Mouse (Mus musculus) midbrain, embryonic 13.5 days (tissue): Measurements from ENCODE around the gene Lrrc1. TPM values are rescaled to one million over a fixed set of nuclear protein-coding genes. Genes with fewer than 3 reads are reported as not detected.

ENCODE experiments used
- ATAC-seq: fragments of 200-750 bp; cut with Nextera tagmentation; 2 replicates; pipeline ENCODE4 v1.8.0; 2017; ENCODE audit warnings: mild to moderate bottlenecking, moderate TSS enrichment, moderate library complexity
- H3K27ac ChIP-seq: fragments of 300-500 bp; sonication (generic); 2 replicates; pipeline ENCODE4 v1.5.1; 2015; ENCODE audit warnings: inconsistent platforms, mild to moderate bottlenecking, moderate library complexity
- H3K27me3 ChIP-seq: fragments of 300-500 bp; sonication (generic); 2 replicates; pipeline ENCODE4 v1.6.1; 2015; ENCODE audit warnings: mild to moderate bottlenecking, inconsistent platforms
- H3K36me3 ChIP-seq: fragments of 300-500 bp; sonication (generic); 2 replicates; pipeline ENCODE4 v1.6.1; 2015; ENCODE audit warnings: mild to moderate bottlenecking, inconsistent platforms
- H3K4me1 ChIP-seq: fragments of 300-500 bp; sonication (generic); replicated peaks from 2 replicates; pipeline ENCODE4 v1.6.1; 2015; ENCODE audit warnings: inconsistent platforms
- H3K4me2 ChIP-seq: fragments of 300-500 bp; sonication (generic); replicated peaks from 2 replicates; pipeline ENCODE4 v1.6.1; 2015; ENCODE audit warnings: moderate library complexity, mild to moderate bottlenecking, inconsistent platforms
- H3K4me3 ChIP-seq: fragments of 300-500 bp; sonication (generic); replicated peaks from 2 replicates; pipeline ENCODE4 v1.5.1; 2015; ENCODE audit warnings: mild to moderate bottlenecking, inconsistent platforms
- H3K9ac ChIP-seq: fragments of 300-500 bp; sonication (generic); replicated peaks from 2 replicates; pipeline ENCODE4 v1.6.1; 2015; ENCODE audit warnings: mild to moderate bottlenecking, inconsistent platforms
- H3K9me3 ChIP-seq: fragments of 300-500 bp; sonication (generic); 2 replicates; pipeline ENCODE4 v1.6.1; 2016; ENCODE audit warnings: mild to moderate bottlenecking, inconsistent platforms
- WGBS: fragments of 180-500 bp; shearing (Covaris S2); methylation state at CpG from one replicate; pipeline ENCODE4 v1.1.7; 2015; 5-methylcytosine and 5-hydroxymethylcytosine counted together
- polyA plus RNA-seq: library from polyadenylated mRNA; unstranded; fragments of >200 nt; fragmentation: Nextera tagmentation; extraction: Ambion mirVana; gene quantifications from 2 replicates; pipeline ENCODE4 v1.2.1, GENCODE M21; 2015

The Lrrc1 gene
- polyA plus RNA-seq, 1 experiment from 2014 or later, result 5.0 TPM

DNA sequence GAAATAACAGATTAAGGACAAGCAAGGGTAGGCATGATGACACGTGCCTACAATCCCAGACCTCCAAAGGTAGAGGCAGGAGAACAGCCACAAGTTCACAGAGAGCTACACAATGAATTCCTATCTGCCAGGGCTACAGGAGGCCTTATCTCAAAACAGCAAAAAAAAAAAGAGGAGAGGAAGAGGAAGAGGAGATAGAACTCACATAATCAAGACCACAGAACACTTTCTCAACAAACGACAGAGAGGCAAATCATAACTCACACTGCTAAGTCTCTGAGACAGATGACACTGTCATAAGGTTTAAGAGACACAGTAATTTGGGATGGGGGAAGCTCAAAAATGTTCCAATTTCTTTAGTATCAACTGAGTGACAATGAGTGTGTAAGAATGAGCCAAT is 25.5 kb downstream of the Lrrc1 start:
- Histone ChIP-seq H3K9ac (no peak overlapping the region), H3K27ac (no peak overlapping the region), H3K36me3 (no peaks in the 10 kb centered on the region), H3K4me1 (0 out of 2 replicates have a peak, but pooled peaks cover 3% of the 10 kb centered on the region), H3K4me3 (no peak overlapping the region), H3K27me3 (no peaks in the 10 kb centered on the region), H3K4me2 (no peak overlapping the region), H3K9me3 (no peaks in the 10 kb centered on the region)
- ATAC-seq, result no peak
- 90% methylated on average over 2 of the region's 2 CpGs for WGBS

DNA sequence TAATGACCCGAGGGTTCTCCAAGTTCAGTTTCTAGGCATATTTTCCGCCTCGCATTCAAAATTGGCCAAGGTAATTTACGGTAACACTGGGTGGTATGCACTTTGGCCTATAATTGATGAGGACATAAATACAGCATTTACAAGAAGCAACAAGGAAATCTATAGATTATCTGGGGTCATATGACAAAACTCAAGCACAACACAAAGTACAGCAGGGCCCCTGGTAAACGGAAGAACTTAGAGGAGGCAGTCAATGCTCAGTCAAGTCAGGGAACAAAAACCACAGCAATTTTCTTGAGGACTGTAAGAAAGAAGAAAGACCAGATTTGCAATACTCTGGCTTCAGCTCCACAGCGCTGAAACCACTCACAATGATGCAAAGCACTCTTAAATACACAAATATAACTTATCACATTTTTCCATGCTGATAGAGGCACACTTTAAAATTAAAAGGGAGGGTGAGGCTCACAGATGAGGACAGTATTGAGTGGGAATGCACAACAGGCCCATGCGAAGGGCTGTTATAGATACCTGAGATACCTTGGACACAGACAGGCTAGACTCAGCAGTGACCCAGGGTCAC is 27.8 kb downstream of the Lrrc1 start:
- Histone ChIP-seq H3K36me3 (no peaks in the 10 kb centered on the region), H3K4me2 (no peak overlapping the region), H3K27me3 (no peaks in the 10 kb centered on the region), H3K9ac (no peak overlapping the region), H3K4me3 (no peak overlapping the region), H3K9me3 (no peaks in the 10 kb centered on the region), H3K27ac (no peak overlapping the region), H3K4me1 (peaks cover 9% of the 10 kb centered on the region; the same call in 1 of the 2 replicates)
- 95% methylated on average over 7 of the region's 7 CpGs for WGBS
- no peak for ATAC-seq

DNA sequence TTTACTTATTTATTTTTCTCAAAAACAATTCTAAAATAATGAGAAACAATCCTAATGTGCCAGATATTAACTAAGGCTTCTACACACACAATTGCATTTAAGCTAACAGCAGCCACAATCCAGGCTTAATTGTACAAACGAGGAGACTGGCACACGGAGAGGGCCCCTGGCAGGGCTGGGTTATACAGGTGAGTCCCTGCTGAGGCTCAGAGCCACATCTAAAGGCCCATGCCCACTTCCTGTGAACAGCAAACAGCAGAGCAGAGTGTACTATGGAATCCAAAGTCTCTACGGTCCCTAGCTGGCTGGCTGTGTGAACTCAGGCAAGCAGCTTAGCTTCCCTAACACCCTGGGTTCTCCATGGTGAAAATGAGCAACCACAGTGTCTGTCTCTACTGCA is 30.8 kb downstream of the Lrrc1 start:
- WGBS, result 65% methylated on average over 3 of the region's 3 CpGs

DNA sequence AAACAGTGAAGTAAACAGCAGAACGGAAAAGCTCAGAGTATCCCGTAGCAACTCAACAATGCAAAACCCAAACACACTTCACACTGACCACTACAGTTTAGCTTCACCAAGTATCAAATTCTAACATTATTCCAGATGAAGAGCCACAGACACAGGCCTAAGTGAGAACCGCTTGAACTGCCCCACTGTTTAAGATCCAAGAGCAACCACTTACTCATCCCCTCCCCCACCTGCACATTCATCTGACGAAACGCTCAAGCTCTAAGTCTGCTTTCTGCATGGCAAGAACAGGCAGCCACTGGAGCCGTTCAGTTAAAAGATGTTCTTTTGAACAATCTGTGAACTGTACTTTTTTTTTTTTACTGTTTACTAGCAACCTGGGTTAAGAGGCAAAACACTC is 32.5 kb downstream of the Lrrc1 start:
- no peak for ATAC-seq
- Histone ChIP-seq H3K4me3 (no peak overlapping the region), H3K9ac (no peak overlapping the region), H3K36me3 (no peaks in the 10 kb centered on the region), H3K27ac (no peak overlapping the region), H3K27me3 (0 out of 2 replicates have a peak, but pooled peaks cover 3% of the 10 kb centered on the region), H3K9me3 (no peaks in the 10 kb centered on the region), H3K4me1 (peaks cover 12% of the 10 kb centered on the region), H3K4me2 (no peak overlapping the region)
- 40% methylated on average over 6 of the region's 6 CpGs for WGBS

More for the DNA sequence above, 30.8 kb downstream of the Lrrc1 start:
- Histone ChIP-seq H3K4me3 (no peak overlapping the region), H3K9me3 (no peaks in the 10 kb centered on the region), H3K27me3 (0 out of 2 replicates have a peak, but pooled peaks cover 3% of the 10 kb centered on the region), H3K27ac (no peak overlapping the region), H3K4me2 (no peak overlapping the region), H3K36me3 (no peaks in the 10 kb centered on the region), H3K9ac (no peak overlapping the region), H3K4me1 (peaks cover 9% of the 10 kb centered on the region; the same call in 1 of the 2 replicates)
- ATAC-seq, result no peak

DNA sequence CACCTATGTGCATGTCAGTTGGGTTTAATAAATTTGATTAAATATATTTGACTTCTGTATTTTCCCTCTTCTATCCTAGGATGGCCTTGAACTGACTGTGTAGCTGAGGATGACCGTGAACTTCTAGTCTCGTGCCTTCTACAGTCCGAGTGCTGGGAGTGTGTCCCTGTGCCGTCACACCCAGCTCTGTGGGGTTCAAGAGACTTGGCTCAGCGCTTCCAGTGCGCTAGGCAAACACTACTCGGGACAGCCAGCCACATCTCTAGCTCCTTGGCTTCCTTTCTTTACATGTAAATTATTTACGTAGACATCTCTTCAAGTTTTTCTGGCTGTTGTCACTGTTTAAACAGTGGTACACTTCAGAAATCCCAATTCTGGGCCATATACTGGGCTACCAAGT is 34.1 kb downstream of the Lrrc1 start:
- no peak overlapping the region for H3K27ac ChIP-seq
- no peak for ATAC-seq
- WGBS, result 81% methylated on average over 8 of the region's 8 CpGs
- H3K36me3 ChIP-seq, result no peaks in the 10 kb centered on the region
- H3K4me1 ChIP-seq, result peaks cover 12% of the 10 kb centered on the region
- no peak overlapping the region for H3K9ac ChIP-seq
- 0 out of 2 replicates have a peak, but pooled peaks cover 3% of the 10 kb centered on the region for H3K27me3 ChIP-seq
- no peaks in the 10 kb centered on the region for H3K9me3 ChIP-seq
- no peak overlapping the region for H3K4me3 ChIP-seq
- H3K4me2 ChIP-seq, result no peak overlapping the region

DNA sequence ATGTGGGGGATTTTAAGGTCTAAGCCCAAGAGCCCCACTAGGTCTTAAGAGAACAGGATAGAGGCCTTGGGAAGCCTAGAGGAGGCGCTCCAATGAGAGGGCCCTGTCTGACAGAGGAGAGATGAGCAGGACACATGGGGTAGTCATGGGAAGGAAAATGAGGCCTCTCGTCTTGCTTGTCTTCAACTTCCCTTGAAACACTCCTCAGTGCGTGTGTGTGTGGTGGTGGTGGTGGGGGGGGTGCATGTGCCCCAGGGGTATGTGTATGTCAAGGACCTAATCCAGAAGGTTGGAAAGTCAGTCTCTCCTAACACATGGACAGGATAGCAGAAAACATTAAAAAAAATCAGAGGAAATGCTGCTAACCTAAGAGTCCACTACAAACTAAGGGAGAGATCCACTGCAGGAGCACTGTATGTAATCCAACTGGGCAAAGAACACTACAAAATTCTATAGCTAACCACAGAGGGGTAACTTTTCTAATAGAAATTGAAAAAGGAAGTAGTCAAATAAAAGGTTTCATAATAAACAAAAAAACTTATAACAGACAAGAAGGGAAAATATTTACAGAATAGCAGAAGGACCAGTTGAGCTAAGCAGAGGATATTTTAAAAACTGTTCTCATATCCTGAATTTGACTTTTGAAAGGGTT is 36.8 kb downstream of the Lrrc1 start:
- 89% methylated on average over 3 of the region's 3 CpGs for WGBS
- H3K36me3 ChIP-seq, result no peaks in the 10 kb centered on the region

DNA sequence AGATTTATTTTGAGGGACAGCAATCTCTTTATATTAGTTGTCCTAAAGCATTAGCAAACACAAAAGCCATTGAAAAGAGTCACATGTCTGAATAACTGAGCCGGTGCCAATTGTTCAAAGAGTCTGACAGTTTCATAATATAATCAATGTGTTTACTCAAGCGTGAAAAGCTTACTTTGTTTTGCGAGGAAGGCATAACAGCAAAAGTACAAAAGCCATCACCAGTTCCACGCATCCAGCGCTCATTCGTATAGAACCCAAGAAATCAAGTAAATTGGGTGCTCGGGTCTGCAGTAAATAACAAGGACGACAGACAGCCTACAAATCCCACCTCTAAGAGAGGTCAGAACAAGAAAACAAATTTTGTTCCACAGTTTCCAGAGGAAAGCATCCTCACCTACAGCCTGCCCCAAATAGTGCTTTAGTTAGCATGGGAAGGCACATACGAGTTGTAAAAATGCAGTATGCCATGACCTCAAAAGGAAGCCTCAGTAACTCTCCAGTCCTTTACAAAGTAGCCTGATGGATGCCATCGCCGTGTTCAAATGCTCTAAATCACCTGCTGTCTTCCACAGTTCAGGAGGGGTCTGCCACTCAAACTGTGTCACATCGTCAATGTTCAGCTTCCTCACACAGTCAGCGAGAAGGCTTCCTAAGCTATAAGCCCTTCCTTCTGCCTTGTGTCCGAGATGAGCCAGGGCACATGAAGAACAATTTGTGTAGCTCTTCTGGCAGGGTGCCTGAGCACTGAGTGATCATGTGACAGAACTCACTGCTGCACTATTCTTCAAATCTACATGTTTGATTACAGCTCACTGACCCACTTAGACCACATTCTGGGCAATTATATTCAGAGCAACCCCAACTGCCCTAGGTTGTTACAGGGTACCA is 41.9 kb downstream of the Lrrc1 start:
- Histone ChIP-seq H3K27ac (0 out of 2 replicates have a peak overlapping the region, but pooled peaks have one; percentile 3), H3K9me3 (no peaks in the 10 kb centered on the region), H3K27me3 (peaks cover 26% of the 10 kb centered on the region), H3K4me1 (peaks cover 25% of the 10 kb centered on the region), H3K9ac (no peak overlapping the region), H3K4me2 (peak overlapping the region; percentile 28), H3K4me3 (no peak overlapping the region), H3K36me3 (no peaks in the 10 kb centered on the region)
- WGBS, result 6% methylated on average over 14 of the region's 14 CpGs
- peak; percentile 79 for ATAC-seq

More for the DNA sequence above, 36.8 kb downstream of the Lrrc1 start:
- H3K9ac ChIP-seq, result no peak overlapping the region
- peaks cover 6% of the 10 kb centered on the region; the same call in 1 of the 2 replicates for H3K27me3 ChIP-seq
- H3K4me3 ChIP-seq, result no peak overlapping the region
- no peak overlapping the region for H3K27ac ChIP-seq
- no peak overlapping the region for H3K4me2 ChIP-seq
- H3K4me1 ChIP-seq, result peaks cover 20% of the 10 kb centered on the region
- no peaks in the 10 kb centered on the region for H3K9me3 ChIP-seq
- ATAC-seq, result no peak

DNA sequence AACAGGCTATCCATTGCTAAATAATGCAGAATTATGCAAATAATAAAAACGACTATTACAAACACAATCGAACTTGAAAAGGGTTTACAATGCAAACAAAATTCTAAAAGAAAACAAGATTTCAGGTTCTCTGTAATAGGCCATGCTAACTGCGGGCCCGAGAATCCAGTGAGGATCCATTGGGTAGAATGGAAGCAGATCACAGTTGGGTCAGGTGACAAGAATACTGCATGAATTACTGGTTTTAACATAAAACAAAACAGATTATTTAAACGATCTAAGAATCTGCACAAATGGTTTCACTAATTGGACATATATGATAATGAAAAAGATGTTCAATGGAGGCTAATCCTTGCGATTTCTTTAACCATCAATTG is 42.5 kb downstream of the Lrrc1 start:
- H3K4me2 ChIP-seq, result peak overlapping the region; percentile 28; the same call in 1 of the 2 replicates
- H3K9me3 ChIP-seq, result no peaks in the 10 kb centered on the region
- ATAC-seq, result peak; percentile 46; the same call in 1 of the 2 replicates
- H3K27ac ChIP-seq, result no peak overlapping the region
- H3K36me3 ChIP-seq, result no peaks in the 10 kb centered on the region
- no peak overlapping the region for H3K9ac ChIP-seq
- WGBS, result 25% methylated on average over 6 of the region's 6 CpGs
- H3K4me3 ChIP-seq, result no peak overlapping the region
- H3K4me1 ChIP-seq, result peaks cover 30% of the 10 kb centered on the region
- H3K27me3 ChIP-seq, result peaks cover 26% of the 10 kb centered on the region

DNA sequence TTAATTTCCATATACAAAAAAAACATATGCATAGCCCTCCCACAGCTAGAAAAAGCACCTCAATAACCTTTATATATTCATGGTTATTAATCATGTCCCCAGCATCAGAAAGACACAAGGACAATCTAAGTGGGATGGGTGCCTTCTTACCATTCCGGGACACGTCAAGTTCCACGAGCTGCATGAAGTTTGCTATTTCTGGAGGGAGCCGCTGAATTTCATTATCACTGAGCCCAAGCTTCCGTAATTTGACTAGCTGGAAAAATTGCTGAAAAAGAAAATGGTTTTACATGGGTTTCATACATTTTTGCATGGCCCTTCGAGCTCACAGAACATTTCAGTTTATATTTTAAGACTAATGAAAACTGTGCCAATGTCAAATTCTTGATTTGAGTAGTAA is 45.6 kb downstream of the Lrrc1 start:
- no peak for ATAC-seq
- H3K9ac ChIP-seq, result no peak overlapping the region
- H3K27ac ChIP-seq, result no peak overlapping the region
- peaks cover 45% of the 10 kb centered on the region for H3K4me1 ChIP-seq
- H3K4me3 ChIP-seq, result no peak overlapping the region
- peaks cover 32% of the 10 kb centered on the region for H3K27me3 ChIP-seq
- WGBS, result 90% methylated on average over 6 of the region's 6 CpGs
- no peaks in the 10 kb centered on the region for H3K9me3 ChIP-seq
- no peak overlapping the region for H3K4me2 ChIP-seq
- H3K36me3 ChIP-seq, result no peaks in the 10 kb centered on the region

DNA sequence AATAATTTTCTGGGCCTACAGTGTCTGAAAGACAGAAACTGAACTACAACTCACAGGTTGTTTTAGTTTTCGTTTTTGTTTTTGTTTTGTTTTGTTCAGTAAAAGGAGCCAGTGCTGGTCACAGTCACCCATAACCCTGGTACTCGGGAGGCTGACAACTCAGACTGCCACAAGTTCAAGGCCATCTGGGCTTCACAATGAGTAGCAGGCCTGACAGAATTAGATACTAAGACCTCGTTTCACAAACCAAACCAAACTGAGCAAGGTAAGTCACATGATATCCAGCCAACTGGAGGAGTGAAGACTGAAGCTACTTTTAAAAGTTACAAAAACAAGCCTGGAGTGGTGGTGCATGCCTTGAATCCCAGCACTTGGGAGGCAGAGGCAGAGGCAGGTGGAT is 46.3 kb downstream of the Lrrc1 start:
- no peak overlapping the region for H3K4me2 ChIP-seq
- H3K27ac ChIP-seq, result no peak overlapping the region
- H3K9me3 ChIP-seq, result no peaks in the 10 kb centered on the region
- no peak overlapping the region for H3K4me3 ChIP-seq
- H3K4me1 ChIP-seq, result peaks cover 40% of the 10 kb centered on the region
- H3K36me3 ChIP-seq, result no peaks in the 10 kb centered on the region
- no peak overlapping the region for H3K9ac ChIP-seq
- 80% methylated on average over 3 of the region's 3 CpGs for WGBS
- peaks cover 36% of the 10 kb centered on the region for H3K27me3 ChIP-seq
- no peak for ATAC-seq

DNA sequence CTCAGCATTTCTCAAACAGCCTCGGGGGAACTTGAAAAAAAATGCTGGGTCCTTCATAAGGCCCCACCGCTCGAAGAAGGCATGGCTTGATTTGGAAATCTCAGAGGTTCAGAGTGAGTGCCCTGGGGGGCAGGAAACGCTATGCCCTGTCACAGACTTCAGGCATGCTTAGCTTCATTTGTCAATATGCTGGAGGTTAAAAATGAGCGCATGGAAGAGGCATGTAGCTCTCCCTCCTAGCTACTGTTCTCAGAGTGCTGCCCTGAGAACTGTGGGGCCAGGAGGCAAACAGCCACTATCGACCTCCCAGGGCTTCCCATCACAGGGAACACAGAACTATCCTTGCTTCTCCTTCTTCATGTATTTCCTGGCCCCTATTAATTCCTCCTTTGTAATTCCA is 47.5 kb downstream of the Lrrc1 start:
- H3K4me3 ChIP-seq, result no peak overlapping the region
- 52% methylated on average over 6 of the region's 6 CpGs for WGBS
- 0 out of 2 replicates have a peak overlapping the region, but pooled peaks have one; percentile 6 for H3K4me2 ChIP-seq
- no peaks in the 10 kb centered on the region for H3K9me3 ChIP-seq
- no peak overlapping the region for H3K9ac ChIP-seq
- no peak for ATAC-seq
- H3K4me1 ChIP-seq, result peaks cover 28% of the 10 kb centered on the region
- peak overlapping the region; percentile 69 for H3K27ac ChIP-seq
- no peaks in the 10 kb centered on the region for H3K36me3 ChIP-seq
- H3K27me3 ChIP-seq, result peaks cover 44% of the 10 kb centered on the region
